Mouse (Mus musculus) inflammation-experienced regulatory T-cells, adult 6 months (primary cell): Measurements from ENCODE around the gene Maml3. TPM values are rescaled to one million over a fixed set of nuclear protein-coding genes. Genes with fewer than 3 reads are reported as not detected.

Experiments used
- ATAC-seq: one replicate; pipeline ENCODE4 v1.8.0; 2017
- polyA plus RNA-seq, 3 experiments: library from polyadenylated mRNA; unstranded; fragments of 100-300 nt; shearing (Covaris generic); gene quantifications; one replicate each; pipeline ENCODE4 v1.2.1; 2017

Gene Maml3
- polyA plus RNA-seq, 3 experiments from 2014 or later = 0.68 to 2.2 TPM; not detected in 1

DNA sequence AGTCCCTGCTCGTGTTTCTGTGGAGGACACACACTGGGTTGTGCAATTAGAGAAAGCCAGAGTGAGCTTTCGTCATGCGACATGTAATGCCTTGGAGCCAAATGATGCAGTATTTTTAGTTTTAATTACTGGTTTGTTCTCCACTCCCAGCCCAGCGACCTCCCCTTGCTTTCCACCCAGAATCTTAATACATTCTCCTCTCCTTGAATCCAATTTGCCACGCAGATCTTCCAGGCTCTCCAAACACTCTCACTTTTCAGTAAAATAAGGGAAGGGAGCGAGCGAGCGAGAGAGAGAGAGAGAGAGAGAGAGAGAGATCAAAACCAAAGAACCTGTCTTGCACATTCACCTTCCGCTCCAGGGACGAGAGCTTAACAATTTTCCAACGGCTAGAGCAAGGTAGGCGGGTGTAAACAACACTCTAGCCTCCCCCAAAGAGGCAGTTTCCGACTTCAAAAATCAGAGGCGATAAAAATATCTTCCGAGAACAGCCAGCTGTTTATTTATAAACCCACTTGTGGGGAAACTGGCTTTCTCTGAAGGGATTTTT, 404.1 kb downstream of the Maml3 start:
- peak; percentile 29 for ATAC-seq

- ATAC-seq = no peak
These were observed 404.8 kb downstream of the Maml3 start for GRCm38 (mm10) chr3:51700123-51700522.

DNA sequence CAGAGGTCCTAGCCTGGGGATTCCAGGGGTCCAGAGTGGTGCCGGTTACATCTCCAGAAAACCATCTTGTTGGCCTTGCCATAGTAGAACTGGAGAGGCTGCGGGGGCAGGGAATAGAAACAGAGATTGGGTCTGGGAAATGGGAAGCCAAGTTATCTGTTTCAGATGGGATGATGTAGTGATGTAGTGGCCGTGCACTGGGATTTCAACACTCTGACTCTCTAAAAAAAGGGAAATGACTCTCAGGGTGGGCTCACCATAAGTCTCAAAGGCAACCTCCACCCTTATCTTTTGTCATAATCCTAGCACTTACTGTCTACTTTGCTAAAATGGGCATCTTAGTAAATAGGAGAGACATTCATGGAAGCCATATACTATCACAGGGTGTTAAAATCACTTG, 406.9 kb downstream of the Maml3 start:
- no peak for ATAC-seq

- no peak for ATAC-seq
These were observed 409.2 kb downstream of the Maml3 start for GRCm38 (mm10) chr3:51695713-51696112.

DNA sequence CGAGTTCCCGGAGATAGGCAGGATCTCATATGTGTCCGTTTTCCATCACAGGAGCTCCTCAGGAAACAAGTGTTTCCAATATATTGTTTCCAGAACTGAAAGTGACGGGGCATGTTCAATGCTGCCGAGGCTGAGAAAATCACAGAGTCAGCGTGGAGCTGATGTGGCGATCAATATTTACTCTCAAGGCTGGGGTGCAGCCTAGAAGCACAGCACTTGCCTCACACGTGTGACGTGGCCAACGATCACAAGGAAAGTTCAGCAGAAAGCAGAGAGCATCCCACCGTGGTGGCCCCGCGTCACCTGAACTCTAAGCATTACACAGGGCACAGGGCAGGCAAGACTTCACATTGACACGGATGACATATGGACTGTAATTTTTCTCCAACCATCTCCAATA, 410.3 kb downstream of the Maml3 start:
- ATAC-seq = no peak

GRCm38 (mm10) chr3:51693196-51693595, 411.7 kb downstream of the Maml3 start:
- ATAC-seq = no peak

- ATAC-seq = no peak
These were observed 416.2 kb downstream of the Maml3 start for GRCm38 (mm10) chr3:51688725-51689124.

DNA sequence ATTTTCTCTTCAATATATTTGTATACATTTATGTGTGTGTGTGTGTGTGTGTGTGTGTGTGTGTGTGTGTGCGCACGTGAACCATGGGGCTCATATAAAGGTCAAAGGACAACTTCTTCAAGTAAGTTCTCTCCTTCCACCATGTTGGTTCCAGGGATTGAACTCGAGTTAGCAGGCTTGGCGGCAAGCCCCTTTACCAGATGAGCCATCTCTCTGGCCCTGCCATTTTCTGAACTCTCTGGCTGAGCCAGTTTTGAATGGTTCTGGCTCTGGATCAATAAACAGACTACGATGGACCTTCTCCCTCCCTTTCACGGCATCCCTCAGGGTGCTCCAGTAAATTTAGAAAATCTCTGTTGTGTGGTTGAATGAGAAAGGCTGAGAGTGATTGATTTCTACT, 418.1 kb downstream of the Maml3 start:
- ATAC-seq = no peak

DNA sequence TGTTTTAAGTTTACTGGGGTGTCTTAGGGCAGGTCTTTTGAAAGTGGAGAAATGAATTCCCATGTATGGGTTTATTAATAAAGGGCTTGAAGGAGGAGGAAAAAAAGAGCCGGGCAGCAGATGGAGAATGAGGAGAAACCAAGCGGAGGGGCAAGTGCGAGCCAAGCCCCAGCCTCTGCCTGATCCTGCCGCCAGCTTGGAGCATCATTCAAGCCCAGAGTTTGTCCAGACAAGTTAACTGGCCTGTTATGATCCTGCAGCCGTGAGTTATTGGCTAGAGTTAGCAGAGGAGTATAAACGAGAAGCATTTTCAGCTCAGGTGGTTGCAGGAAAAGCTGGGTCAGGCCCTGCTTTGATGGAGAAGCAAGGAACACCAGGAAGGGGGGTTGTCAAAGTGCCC, 418.6 kb downstream of the Maml3 start:
- ATAC-seq = no peak

DNA sequence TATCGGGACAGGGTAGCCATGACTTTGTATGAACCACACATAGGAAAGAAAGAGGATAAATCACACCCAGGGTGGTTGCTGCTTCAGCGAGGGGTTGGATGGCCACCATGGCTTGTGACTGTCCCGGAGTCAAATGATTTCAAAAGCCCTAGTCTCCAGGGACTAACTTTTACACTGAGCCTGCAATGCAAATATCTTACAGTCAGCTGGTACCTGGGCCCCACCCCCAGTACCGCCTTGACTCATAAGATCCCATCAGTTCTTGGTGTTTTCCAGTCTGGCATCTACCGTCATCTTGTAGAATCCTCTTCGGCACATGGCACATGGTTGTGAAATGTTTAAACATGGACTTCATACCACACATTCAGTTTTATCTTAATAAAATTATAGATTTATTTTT, 419.3 kb downstream of the Maml3 start:
- ATAC-seq = no peak

GRCm38 (mm10) chr3:51674963-51675362, 429.9 kb downstream of the Maml3 start:
- no peak for ATAC-seq

GRCm38 (mm10) chr3:51673408-51674086, 431.3 kb downstream of the Maml3 start:
- ATAC-seq = no peak

- ATAC-seq = no peak
These were observed 432.2 kb downstream of the Maml3 start for GRCm38 (mm10) chr3:51672631-51673030.

- no peak for ATAC-seq
These were observed 433.8 kb downstream of the Maml3 start for GRCm38 (mm10) chr3:51671071-51671469.

DNA sequence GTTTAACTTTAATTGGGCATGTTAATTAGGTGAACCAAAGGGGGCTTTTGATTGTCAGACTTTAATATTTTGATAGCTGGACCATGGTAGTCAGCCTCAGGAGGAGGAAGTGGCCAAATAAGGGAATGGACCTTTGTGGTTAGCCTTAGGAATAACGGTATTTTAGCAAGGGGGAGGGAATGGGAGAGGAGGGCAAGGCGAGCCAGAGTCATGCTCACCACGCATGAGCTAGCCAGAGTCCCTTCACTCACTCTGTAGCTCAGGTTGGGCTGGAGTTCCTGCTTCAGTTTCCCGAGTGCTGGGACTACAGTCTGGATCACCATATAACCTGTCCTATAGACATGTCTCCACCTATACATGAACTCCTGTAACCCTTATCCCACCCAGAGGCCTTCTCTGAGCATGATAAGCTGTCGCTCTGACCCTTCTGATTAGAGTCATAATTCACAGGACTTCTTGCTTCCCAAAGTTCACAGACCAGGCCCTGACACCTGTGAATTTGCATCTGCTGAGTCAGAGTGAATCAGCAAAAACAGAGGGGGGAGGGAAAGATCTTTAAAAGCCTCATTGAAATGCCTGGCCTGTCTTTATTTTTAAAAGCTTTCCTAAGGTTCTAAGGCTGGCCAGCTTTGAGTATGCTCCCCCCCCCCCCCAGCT, 434.3 kb downstream of the Maml3 start:
- no peak for ATAC-seq

- ATAC-seq = no peak
These were observed 436.3 kb downstream of the Maml3 start for GRCm38 (mm10) chr3:51668607-51669006.

GRCm38 (mm10) chr3:51662557-51662956, 442.3 kb downstream of the Maml3 start:
- peak; percentile 27 for ATAC-seq

- ATAC-seq = peak; percentile 36
These were observed 442.9 kb downstream of the Maml3 start for GRCm38 (mm10) chr3:51661880-51662550.

GRCm38 (mm10) chr3:51661376-51661775, 443.5 kb downstream of the Maml3 start:
- ATAC-seq = peak; percentile 27

- ATAC-seq = peak; percentile 20
These were observed 444.0 kb downstream of the Maml3 start for GRCm38 (mm10) chr3:51660821-51661276.

DNA sequence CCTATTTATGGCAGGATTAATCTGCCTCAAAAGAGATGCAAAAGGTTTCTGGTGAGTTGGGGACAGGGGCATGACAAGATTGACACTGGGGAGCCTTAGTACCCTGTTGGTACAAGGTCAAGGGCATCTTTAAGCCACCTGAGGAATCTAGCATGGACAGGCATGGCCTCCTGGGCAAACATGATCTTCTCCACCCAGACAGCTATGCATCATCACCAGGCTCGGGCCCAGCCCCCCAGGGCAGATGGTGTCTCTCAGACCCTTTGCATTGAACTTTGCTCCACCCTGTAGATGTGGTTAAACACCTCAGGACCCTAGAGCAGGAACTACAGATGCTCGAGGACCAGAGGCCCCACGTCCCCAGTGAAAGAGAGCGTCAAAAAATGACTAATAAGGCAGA, 444.8 kb downstream of the Maml3 start, which contains the start of gene Mgst2:
Mgst2 (plus strand) TSS at position 301 of the 400 bp plus-strand sequence.
- ATAC-seq = no peak

DNA sequence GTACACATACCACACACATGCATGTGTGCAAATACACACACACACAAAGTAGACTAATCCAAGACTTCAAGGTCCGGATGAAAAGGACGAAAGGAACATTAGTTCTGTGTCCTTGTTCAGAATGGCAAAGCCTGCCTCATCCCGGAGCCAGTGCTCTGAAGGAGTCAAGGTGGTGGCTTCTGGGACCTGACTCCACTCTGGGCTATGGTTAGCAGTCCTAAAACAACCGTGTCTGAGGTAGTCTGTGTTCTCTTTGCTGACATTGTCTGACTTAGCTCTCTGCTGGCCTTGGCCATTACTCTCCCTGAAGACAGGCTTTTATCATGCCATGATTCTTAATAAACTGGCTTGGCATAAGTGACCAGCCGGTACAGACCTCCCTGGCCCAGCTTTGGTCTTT, 445.5 kb downstream of the Maml3 start:
- ATAC-seq = no peak

DNA sequence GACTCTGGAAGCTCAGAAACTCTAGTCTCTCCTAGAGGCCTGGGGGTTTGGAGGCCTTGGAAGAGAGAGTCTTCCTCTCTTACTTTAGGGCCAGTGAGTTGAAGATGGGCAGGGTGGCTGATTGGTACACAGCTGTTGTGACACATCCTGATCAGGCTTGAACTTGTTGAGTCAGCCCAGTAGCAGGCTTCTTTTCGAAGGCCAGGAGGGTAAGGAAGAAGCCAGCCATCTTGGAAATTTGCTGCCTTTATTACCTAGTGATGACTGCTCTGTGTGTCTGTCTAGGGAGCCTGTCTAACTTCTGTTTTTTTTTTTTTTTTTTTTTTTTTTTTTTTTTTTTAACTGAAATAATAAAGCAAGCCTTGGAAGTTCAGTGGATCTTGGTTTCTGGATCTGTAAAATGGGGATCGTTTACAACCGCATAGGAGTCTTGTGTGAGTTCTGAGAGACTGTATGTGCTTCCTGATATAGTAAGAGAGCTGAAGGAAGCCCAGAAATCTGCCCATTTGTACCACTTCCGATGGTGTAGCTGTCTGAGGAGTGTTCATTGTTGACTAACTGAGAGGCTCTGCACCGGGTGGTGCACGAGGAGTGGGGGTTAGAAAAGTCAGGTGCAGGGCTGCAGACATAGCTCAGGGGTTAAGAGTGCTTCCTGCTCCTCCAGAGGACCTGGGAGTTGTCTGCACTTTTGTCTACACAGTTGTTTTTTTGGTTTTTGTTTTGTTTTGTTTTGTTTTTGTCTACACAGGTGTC, 450.4 kb downstream of the Maml3 start:
- ATAC-seq = peak; percentile 83
